Mouse (Mus musculus): ENCODE data around the gene Srd5a1. TPM values are rescaled to one million over a fixed set of nuclear protein-coding genes. Genes with fewer than 3 reads are reported as not detected.
"Not testable (repeated sequence)": the region's sequence is repeated elsewhere in the genome, so short reads cannot be mapped to it uniquely, and the experiment has no call there.

Gene Srd5a1
- polyA plus RNA-seq, 1 experiment from 2014 or later = 32.6 TPM

GRCm38 (mm10) chr13:69638108-69638626 lies 26.9 kb upstream of the Srd5a1 start:
- Histone ChIP-seq H3K4me2 (no peak overlapping the region), H3K4me3 (no peak overlapping the region), H3K9me3 (no peaks in the 10 kb centered on the region), H3K27me3 (no peaks in the 10 kb centered on the region), H3K9ac (no peak overlapping the region), H3K27ac (no peak overlapping the region), H3K4me1 (no peaks in the 10 kb centered on the region), H3K36me3 (peaks cover 68% of the 10 kb centered on the region)
- 86% methylated on average over 6 of the region's 6 CpGs for WGBS
- no peak for ATAC-seq (ENCODE audit: insufficient number of reproducible peaks, insufficient read depth, low FRiP score, low TSS enrichment, low read depth)

- H3K4me1 ChIP-seq = no peaks in the 10 kb centered on the region
- H3K36me3 ChIP-seq = peaks cover 71% of the 10 kb centered on the region
- no peaks in the 10 kb centered on the region for H3K9me3 ChIP-seq
- H3K4me3 ChIP-seq = no peak overlapping the region
- WGBS = 92% methylated on average over 9 of the region's 9 CpGs
- H3K27me3 ChIP-seq = no peaks in the 10 kb centered on the region
- no peak for ATAC-seq (ENCODE audit: insufficient number of reproducible peaks, insufficient read depth, low FRiP score, low TSS enrichment, low read depth)
- no peak overlapping the region for H3K27ac ChIP-seq
- no peak overlapping the region for H3K4me2 ChIP-seq
- no peak overlapping the region for H3K9ac ChIP-seq
Observed at GRCm38 (mm10) chr13:69637657-69638056, 26.4 kb upstream of the Srd5a1 start.

GRCm38 (mm10) chr13:69636816-69637215 lies 25.6 kb upstream of the Srd5a1 start:
- no peak for ATAC-seq (ENCODE audit: insufficient number of reproducible peaks, insufficient read depth, low FRiP score, low TSS enrichment, low read depth)
- Histone ChIP-seq H3K36me3 (peaks cover 80% of the 10 kb centered on the region), H3K9ac (no peak overlapping the region), H3K9me3 (no peaks in the 10 kb centered on the region), H3K27ac (no peak overlapping the region), H3K4me1 (no peaks in the 10 kb centered on the region), H3K4me3 (no peak overlapping the region), H3K27me3 (no peaks in the 10 kb centered on the region), H3K4me2 (no peak overlapping the region)
- WGBS = 89% methylated on average over 6 of the region's 6 CpGs

- no peak overlapping the region for H3K27ac ChIP-seq
- H3K9me3 ChIP-seq = no peaks in the 10 kb centered on the region
- no peaks in the 10 kb centered on the region for H3K27me3 ChIP-seq
- peaks cover 84% of the 10 kb centered on the region for H3K36me3 ChIP-seq
- no peak overlapping the region for H3K9ac ChIP-seq
- 91% methylated on average over 3 of the region's 3 CpGs for WGBS
- no peak overlapping the region for H3K4me2 ChIP-seq
- H3K4me1 ChIP-seq = no peaks in the 10 kb centered on the region
- ATAC-seq (ENCODE audit: insufficient number of reproducible peaks, insufficient read depth, low FRiP score, low TSS enrichment, low read depth) = no peak
- no peak overlapping the region for H3K4me3 ChIP-seq
Observed at GRCm38 (mm10) chr13:69636375-69636774, 25.1 kb upstream of the Srd5a1 start.

DNA sequence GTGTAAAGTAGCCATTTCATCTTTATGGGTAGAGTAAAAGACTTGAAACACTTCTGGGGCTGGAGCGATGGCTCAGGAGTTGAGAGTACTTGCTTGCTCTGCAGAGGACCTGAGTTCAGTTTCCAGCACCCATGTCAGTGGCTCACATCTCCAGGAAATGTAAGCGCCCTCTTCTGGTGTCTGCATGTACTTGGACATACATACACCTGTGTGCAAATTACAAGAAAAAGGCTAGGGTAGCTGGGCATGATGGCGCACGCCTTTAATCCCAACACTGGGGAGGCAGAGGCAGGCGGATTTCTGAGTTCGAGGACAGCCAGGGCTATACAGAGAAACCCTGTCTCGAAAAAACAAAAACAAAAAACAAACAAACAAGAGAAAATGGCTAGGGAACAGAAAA lies 24.6 kb upstream of the Srd5a1 start:
- peaks cover 90% of the 10 kb centered on the region for H3K36me3 ChIP-seq
- not testable (repeated sequence) for H3K9me3 ChIP-seq; H3K4me2 ChIP-seq; H3K27me3 ChIP-seq; H3K9ac ChIP-seq; ATAC-seq (ENCODE audit: insufficient number of reproducible peaks, insufficient read depth, low FRiP score, low TSS enrichment, low read depth); H3K27ac ChIP-seq; H3K4me1 ChIP-seq; H3K4me3 ChIP-seq
- 95% methylated on average over 7 of the region's 7 CpGs for WGBS

GRCm38 (mm10) chr13:69633988-69634387 lies 22.7 kb upstream of the Srd5a1 start:
- no peak overlapping the region for H3K4me2 ChIP-seq
- H3K27ac ChIP-seq = no peak overlapping the region
- H3K9me3 ChIP-seq = no peaks in the 10 kb centered on the region
- no peaks in the 10 kb centered on the region for H3K27me3 ChIP-seq
- 87% methylated on average over 2 of the region's 2 CpGs for WGBS
- no peak overlapping the region for H3K4me3 ChIP-seq
- H3K9ac ChIP-seq = no peak overlapping the region
- H3K36me3 ChIP-seq = peaks cover 95% of the 10 kb centered on the region
- no peaks in the 10 kb centered on the region for H3K4me1 ChIP-seq
- ATAC-seq (ENCODE audit: insufficient number of reproducible peaks, insufficient read depth, low FRiP score, low TSS enrichment, low read depth) = no peak

DNA sequence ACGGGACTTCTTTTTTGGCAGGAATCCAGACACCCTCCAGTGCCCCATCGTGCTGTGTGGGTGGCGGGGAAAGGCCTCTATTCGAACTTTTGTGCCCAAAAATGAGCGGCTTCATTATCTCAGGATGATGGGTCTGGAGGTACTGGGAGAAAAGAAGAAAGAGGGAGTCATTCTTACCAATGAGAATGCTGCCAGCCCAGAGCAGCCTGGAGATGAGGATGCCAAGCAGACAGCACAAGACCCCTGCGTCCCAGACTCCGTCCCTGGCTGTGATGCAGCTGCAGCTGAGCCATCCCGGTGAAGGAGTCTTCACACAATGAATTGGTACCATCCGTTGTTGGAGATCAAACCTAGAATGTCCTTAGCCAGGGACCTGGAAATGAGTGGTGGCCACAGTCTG lies 22.3 kb upstream of the Srd5a1 start:
- Histone ChIP-seq H3K4me3 (no peak overlapping the region), H3K9ac (no peak overlapping the region), H3K4me2 (no peak overlapping the region), H3K27ac (no peak overlapping the region), H3K27me3 (no peaks in the 10 kb centered on the region), H3K9me3 (no peaks in the 10 kb centered on the region), H3K36me3 (peaks cover 97% of the 10 kb centered on the region), H3K4me1 (no peaks in the 10 kb centered on the region)
- no peak for ATAC-seq (ENCODE audit: insufficient number of reproducible peaks, insufficient read depth, low FRiP score, low TSS enrichment, low read depth)
- 91% methylated on average over 9 of the region's 9 CpGs for WGBS

GRCm38 (mm10) chr13:69631659-69632058 lies 20.4 kb upstream of the Srd5a1 start:
- no peak overlapping the region for H3K4me2 ChIP-seq
- peaks cover 97% of the 10 kb centered on the region for H3K36me3 ChIP-seq
- no peak overlapping the region for H3K4me3 ChIP-seq
- ATAC-seq (ENCODE audit: insufficient number of reproducible peaks, insufficient read depth, low FRiP score, low TSS enrichment, low read depth) = no peak
- no peaks in the 10 kb centered on the region for H3K9me3 ChIP-seq
- H3K4me1 ChIP-seq = no peaks in the 10 kb centered on the region
- H3K27ac ChIP-seq = no peak overlapping the region
- H3K27me3 ChIP-seq = no peaks in the 10 kb centered on the region
- H3K9ac ChIP-seq = no peak overlapping the region
- WGBS = 87% methylated on average over 4 of the region's 4 CpGs

- Histone ChIP-seq H3K9ac (no peak overlapping the region), H3K9me3 (no peaks in the 10 kb centered on the region), H3K4me2 (no peak overlapping the region), H3K27ac (no peak overlapping the region), H3K36me3 (peaks cover 97% of the 10 kb centered on the region), H3K27me3 (no peaks in the 10 kb centered on the region), H3K4me3 (no peak overlapping the region), H3K4me1 (no peaks in the 10 kb centered on the region)
- WGBS = 94% methylated on average over 3 of the region's 3 CpGs
- no peak for ATAC-seq (ENCODE audit: insufficient number of reproducible peaks, insufficient read depth, low FRiP score, low TSS enrichment, low read depth)
Observed at GRCm38 (mm10) chr13:69631111-69631510, 19.9 kb upstream of the Srd5a1 start.

GRCm38 (mm10) chr13:69630576-69630975 lies 19.3 kb upstream of the Srd5a1 start:
- H3K27ac ChIP-seq = no peak overlapping the region
- no peak overlapping the region for H3K9ac ChIP-seq
- WGBS = 71% methylated on average over 8 of the region's 8 CpGs
- no peak overlapping the region for H3K4me2 ChIP-seq
- peaks cover 97% of the 10 kb centered on the region for H3K36me3 ChIP-seq
- H3K4me1 ChIP-seq = no peaks in the 10 kb centered on the region
- no peaks in the 10 kb centered on the region for H3K27me3 ChIP-seq
- H3K4me3 ChIP-seq = no peak overlapping the region
- ATAC-seq (ENCODE audit: insufficient number of reproducible peaks, insufficient read depth, low FRiP score, low TSS enrichment, low read depth) = no peak
- no peaks in the 10 kb centered on the region for H3K9me3 ChIP-seq

DNA sequence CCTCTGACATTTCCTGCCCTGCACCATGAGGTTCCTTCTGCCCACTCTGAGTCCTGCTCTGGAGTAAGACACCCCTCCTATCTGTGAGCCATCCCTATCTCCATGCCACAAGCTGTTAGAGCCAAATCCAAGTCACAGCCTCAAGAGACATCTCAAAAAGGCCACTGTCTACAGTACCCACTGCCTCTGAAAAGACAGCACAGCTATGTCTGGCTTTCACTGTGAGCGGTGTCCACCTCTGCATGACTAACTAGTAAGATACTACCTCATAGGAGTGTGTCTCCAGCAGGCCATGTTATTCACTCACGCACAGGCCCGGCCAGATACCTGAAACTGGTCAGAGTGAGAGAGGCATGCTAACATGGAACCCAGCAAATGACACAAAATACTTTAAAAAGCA lies 16.7 kb upstream of the Srd5a1 start:
- Histone ChIP-seq H3K4me2 (no peak overlapping the region), H3K4me3 (no peak overlapping the region), H3K27ac (no peak overlapping the region), H3K27me3 (no peaks in the 10 kb centered on the region), H3K4me1 (no peaks in the 10 kb centered on the region), H3K9ac (no peak overlapping the region), H3K36me3 (peaks cover 97% of the 10 kb centered on the region), H3K9me3 (no peaks in the 10 kb centered on the region)
- no peak for ATAC-seq (ENCODE audit: insufficient number of reproducible peaks, insufficient read depth, low FRiP score, low TSS enrichment, low read depth)
- 96% methylated on average over 3 of the region's 3 CpGs for WGBS

- Histone ChIP-seq H3K4me1 (no peaks in the 10 kb centered on the region), H3K9ac (no peak overlapping the region), H3K36me3 (peaks cover 91% of the 10 kb centered on the region), H3K27me3 (no peaks in the 10 kb centered on the region), H3K4me3 (no peak overlapping the region), H3K27ac (no peak overlapping the region), H3K9me3 (no peaks in the 10 kb centered on the region), H3K4me2 (no peak overlapping the region)
- ATAC-seq (ENCODE audit: insufficient number of reproducible peaks, insufficient read depth, low FRiP score, low TSS enrichment, low read depth) = no peak
- WGBS = 86% methylated on average over 3 of the region's 3 CpGs
Observed at GRCm38 (mm10) chr13:69624510-69624909, 13.3 kb upstream of the Srd5a1 start.

DNA sequence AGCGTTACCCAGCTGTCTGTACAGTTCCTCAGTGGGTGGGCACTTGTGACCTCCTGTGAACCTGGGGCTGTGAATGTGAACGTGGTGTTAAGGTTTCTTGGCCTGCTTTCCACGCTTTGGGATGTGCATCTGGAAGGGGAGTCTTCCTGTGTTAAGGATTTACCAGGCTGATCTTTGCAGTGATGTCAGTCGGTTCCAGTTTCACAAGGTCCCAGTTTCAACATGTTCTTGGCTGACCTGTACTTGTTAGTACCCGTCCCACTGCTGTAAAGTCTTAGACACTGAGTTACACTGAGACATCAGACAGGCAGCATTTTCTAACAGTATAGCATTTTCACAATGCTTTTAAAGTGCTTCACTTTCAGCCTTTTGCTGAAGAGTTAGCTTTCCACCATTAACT lies 12.6 kb upstream of the Srd5a1 start:
- no peaks in the 10 kb centered on the region for H3K9me3 ChIP-seq
- H3K27ac ChIP-seq = no peak overlapping the region
- H3K4me3 ChIP-seq = no peak overlapping the region
- H3K4me1 ChIP-seq = no peaks in the 10 kb centered on the region
- no peak overlapping the region for H3K9ac ChIP-seq
- 82% methylated on average over 5 of the region's 5 CpGs for WGBS
- no peaks in the 10 kb centered on the region for H3K27me3 ChIP-seq
- ATAC-seq (ENCODE audit: insufficient number of reproducible peaks, insufficient read depth, low FRiP score, low TSS enrichment, low read depth) = no peak
- peaks cover 92% of the 10 kb centered on the region for H3K36me3 ChIP-seq
- H3K4me2 ChIP-seq = no peak overlapping the region

Data from embryonic facial prominence, embryonic 13.5 days (tissue).